Mouse (Mus musculus): ENCODE results near the gene Frg2f1. TPM values are rescaled to one million over a fixed set of nuclear protein-coding genes. Genes with fewer than 3 reads are reported as not detected.

The Frg2f1 gene
- polyA plus RNA-seq, 1 experiment from 2014 or later, result 3.9 TPM

- H3K4me2 ChIP-seq, result no peak overlapping the region
- ATAC-seq (ENCODE audit: insufficient read depth), result no peak
- no peaks in the 10 kb centered on the region for H3K4me1 ChIP-seq (ENCODE audit: insufficient read depth)
- TF ChIP-seq CTCF (IDR thresholded peaks at IDR 0.05; ENCODE audit: low read depth), result peak; percentile 30; the same call in 1 of the 2 replicates
- no peak overlapping the region for H3K4me3 ChIP-seq (ENCODE audit: low read depth, low read length)
- DNase-seq, result peak; percentile 16
- 63% methylated on average over 2 of the region's 2 CpGs for WGBS
- H3K9me3 ChIP-seq (ENCODE audit: low read depth, low read length), result no peaks in the 10 kb centered on the region
- H3K9ac ChIP-seq, result no peak overlapping the region
- no peak overlapping the region for H3K27ac ChIP-seq (ENCODE audit: low read depth)
- no peaks in the 10 kb centered on the region for H3K36me3 ChIP-seq (ENCODE audit: insufficient read depth)
- H3K27me3 ChIP-seq (ENCODE audit: insufficient read depth, low read length), result no peaks in the 10 kb centered on the region
Observed at GRCm38 (mm10) chr4:119531813-119532212, 7.5 kb downstream of the Frg2f1 start.

DNA sequence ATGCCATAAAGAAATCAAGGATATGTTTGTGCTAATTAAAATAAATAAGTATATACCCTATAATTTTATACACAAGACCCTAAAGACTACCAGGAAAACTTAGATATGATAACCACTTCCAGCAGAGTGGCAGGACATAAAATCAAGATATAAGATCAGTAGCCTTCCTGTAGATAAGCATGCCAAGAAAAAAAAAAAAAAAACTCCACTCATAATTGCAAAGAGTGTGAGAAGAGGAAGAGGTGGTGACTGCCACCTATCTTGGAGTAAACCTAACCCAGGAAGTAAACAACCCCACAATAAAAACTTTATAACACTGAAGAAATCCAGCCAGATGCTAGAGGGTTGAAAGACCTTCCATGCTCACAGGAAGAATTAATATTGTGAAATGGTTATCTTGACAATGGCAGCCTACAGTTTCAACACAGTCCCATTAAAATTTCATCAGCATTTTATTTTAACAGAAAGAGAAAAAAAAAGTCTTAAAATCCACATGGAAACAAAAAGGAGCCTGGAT is 12.9 kb downstream of the Frg2f1 start:
- H3K4me1 ChIP-seq (ENCODE audit: insufficient read depth), result no peaks in the 10 kb centered on the region
- H3K36me3 ChIP-seq (ENCODE audit: insufficient read depth), result no peaks in the 10 kb centered on the region
- ATAC-seq (ENCODE audit: insufficient read depth) (no peak), DNase-seq (no peak)
- H3K4me2 ChIP-seq, result no peak overlapping the region
- no peak for TF ChIP-seq CTCF (IDR thresholded peaks at IDR 0.05; ENCODE audit: low read depth)
- no peaks in the 10 kb centered on the region for H3K9me3 ChIP-seq (ENCODE audit: low read depth, low read length)
- no peaks in the 10 kb centered on the region for H3K27me3 ChIP-seq (ENCODE audit: insufficient read depth, low read length)
- H3K4me3 ChIP-seq (ENCODE audit: low read depth, low read length), result no peak overlapping the region
- H3K27ac ChIP-seq (ENCODE audit: low read depth), result no peak overlapping the region
- H3K9ac ChIP-seq, result no peak overlapping the region

GRCm38 (mm10) chr4:119524466-119524865 is 14.9 kb downstream of the Frg2f1 start:
- no peak for ATAC-seq (ENCODE audit: insufficient read depth)
- no peak overlapping the region for H3K4me3 ChIP-seq (ENCODE audit: low read depth, low read length)
- no peak for DNase-seq
- no peak overlapping the region for H3K9ac ChIP-seq
- H3K27me3 ChIP-seq (ENCODE audit: insufficient read depth, low read length), result no peaks in the 10 kb centered on the region
- TF ChIP-seq CTCF (IDR thresholded peaks at IDR 0.05; ENCODE audit: low read depth), result no peak
- H3K9me3 ChIP-seq (ENCODE audit: low read depth, low read length), result no peaks in the 10 kb centered on the region
- no peak overlapping the region for H3K4me2 ChIP-seq
- H3K36me3 ChIP-seq (ENCODE audit: insufficient read depth), result no peaks in the 10 kb centered on the region
- 87% methylated on average over 2 of the region's 2 CpGs for WGBS
- no peak overlapping the region for H3K27ac ChIP-seq (ENCODE audit: low read depth)
- no peaks in the 10 kb centered on the region for H3K4me1 ChIP-seq (ENCODE audit: insufficient read depth)

DNA sequence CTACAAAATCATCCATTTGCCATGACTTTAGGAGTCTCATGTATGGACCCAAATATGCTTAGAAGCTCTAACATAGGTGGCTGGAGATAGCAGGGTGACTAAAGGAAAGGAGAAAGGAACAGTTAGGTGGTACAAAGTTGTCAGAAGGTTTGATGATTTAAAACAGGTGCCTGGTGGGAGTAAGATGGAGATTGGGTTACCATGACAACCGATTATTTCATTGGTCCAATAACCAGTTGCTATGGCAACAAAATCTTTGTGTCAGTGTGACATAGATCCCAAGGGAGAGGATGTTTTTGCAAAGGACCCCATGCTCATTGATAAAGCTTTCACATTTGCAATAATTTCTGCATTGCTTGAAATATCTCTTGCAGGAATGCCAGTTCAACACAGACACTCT is 15.3 kb downstream of the Frg2f1 start:
- H3K4me3 ChIP-seq (ENCODE audit: low read depth, low read length), result no peak overlapping the region
- 88% methylated on average over 1 of the region's 1 CpGs for WGBS
- ATAC-seq (ENCODE audit: insufficient read depth), result no peak
- H3K4me2 ChIP-seq, result no peak overlapping the region
- no peak for TF ChIP-seq CTCF (IDR thresholded peaks at IDR 0.05; ENCODE audit: low read depth)
- H3K9me3 ChIP-seq (ENCODE audit: low read depth, low read length), result no peaks in the 10 kb centered on the region
- no peak for DNase-seq
- H3K27me3 ChIP-seq (ENCODE audit: insufficient read depth, low read length), result no peaks in the 10 kb centered on the region
- no peaks in the 10 kb centered on the region for H3K4me1 ChIP-seq (ENCODE audit: insufficient read depth)
- H3K9ac ChIP-seq, result no peak overlapping the region
- no peak overlapping the region for H3K27ac ChIP-seq (ENCODE audit: low read depth)
- H3K36me3 ChIP-seq (ENCODE audit: insufficient read depth), result no peaks in the 10 kb centered on the region

- H3K27me3 ChIP-seq (ENCODE audit: insufficient read depth, low read length), result no peaks in the 10 kb centered on the region
- H3K4me3 ChIP-seq (ENCODE audit: low read depth, low read length), result no peak overlapping the region
- no peaks in the 10 kb centered on the region for H3K4me1 ChIP-seq (ENCODE audit: insufficient read depth)
- WGBS, result 85% methylated on average over 4 of the region's 4 CpGs
- DNase-seq (no peak), ATAC-seq (ENCODE audit: insufficient read depth) (no peak)
- no peaks in the 10 kb centered on the region for H3K9me3 ChIP-seq (ENCODE audit: low read depth, low read length)
- no peak overlapping the region for H3K4me2 ChIP-seq
- TF ChIP-seq CTCF (IDR thresholded peaks at IDR 0.05; ENCODE audit: low read depth), result no peak
- H3K27ac ChIP-seq (ENCODE audit: low read depth), result no peak overlapping the region
- no peak overlapping the region for H3K9ac ChIP-seq
- H3K36me3 ChIP-seq (ENCODE audit: insufficient read depth), result no peaks in the 10 kb centered on the region
Observed at GRCm38 (mm10) chr4:119523575-119523974, 15.8 kb downstream of the Frg2f1 start.

DNA sequence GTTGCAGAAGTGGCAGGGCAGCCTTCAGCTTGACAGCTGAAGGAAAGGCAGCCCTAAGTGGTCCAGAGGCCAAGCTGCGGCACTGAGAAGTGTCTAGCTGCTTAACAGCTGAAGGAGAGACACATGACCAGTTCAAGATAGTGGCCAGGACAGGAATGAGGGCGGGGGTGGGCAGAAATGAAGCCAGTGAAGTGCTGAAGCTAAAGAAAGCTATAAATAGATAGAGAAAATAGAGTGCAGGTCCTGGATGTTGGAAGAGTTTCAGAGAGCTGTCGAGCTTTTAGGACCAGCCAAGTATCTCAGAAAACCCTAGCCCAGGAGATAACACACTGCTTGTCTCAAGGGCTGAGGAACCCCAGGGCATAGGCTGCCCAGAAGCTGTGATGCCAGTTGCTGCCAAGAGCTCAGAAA is 26.6 kb downstream of the Frg2f1 start:
- H3K4me2 ChIP-seq, result no peak overlapping the region
- no peak for TF ChIP-seq CTCF (IDR thresholded peaks at IDR 0.05; ENCODE audit: low read depth)
- H3K27me3 ChIP-seq (ENCODE audit: insufficient read depth, low read length), result no peaks in the 10 kb centered on the region
- 36% methylated on average over 3 of the region's 3 CpGs for WGBS
- no peaks in the 10 kb centered on the region for H3K36me3 ChIP-seq (ENCODE audit: insufficient read depth)
- H3K9ac ChIP-seq, result no peak overlapping the region
- no peak for DNase-seq
- no peaks in the 10 kb centered on the region for H3K4me1 ChIP-seq (ENCODE audit: insufficient read depth)
- no peak for ATAC-seq (ENCODE audit: insufficient read depth)
- no peaks in the 10 kb centered on the region for H3K9me3 ChIP-seq (ENCODE audit: low read depth, low read length)
- no peak overlapping the region for H3K4me3 ChIP-seq (ENCODE audit: low read depth, low read length)
- no peak overlapping the region for H3K27ac ChIP-seq (ENCODE audit: low read depth)

DNA sequence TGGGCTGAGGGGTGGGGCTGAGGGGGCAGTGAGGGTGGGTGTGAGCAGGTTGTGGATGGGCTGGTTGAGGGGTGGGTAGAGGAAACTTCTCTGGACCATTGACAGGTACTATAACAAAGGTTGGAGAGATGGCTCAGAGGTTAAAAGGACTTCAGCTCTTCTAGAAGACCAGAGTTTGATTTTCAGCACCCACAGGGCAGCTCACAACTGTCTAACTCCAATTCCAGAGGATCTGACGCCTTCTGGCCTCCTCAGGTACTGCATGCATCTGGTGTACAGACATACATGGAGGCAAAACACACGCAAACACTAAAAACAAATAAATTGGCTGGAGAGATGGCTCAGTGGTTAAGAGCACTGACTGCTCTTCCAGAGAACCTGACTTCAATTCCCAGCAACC is 27.7 kb downstream of the Frg2f1 start:
- TF ChIP-seq CTCF (IDR thresholded peaks at IDR 0.05; ENCODE audit: low read depth), result 0 out of 2 replicates have a peak, but pooled peaks have one; percentile 14
- Histone ChIP-seq H3K4me2 (no peak overlapping the region), H3K9me3 (ENCODE audit: low read depth, low read length) (no peaks in the 10 kb centered on the region), H3K4me1 (ENCODE audit: insufficient read depth) (no peaks in the 10 kb centered on the region), H3K4me3 (ENCODE audit: low read depth, low read length) (no peak overlapping the region), H3K27me3 (ENCODE audit: insufficient read depth, low read length) (no peaks in the 10 kb centered on the region), H3K27ac (ENCODE audit: low read depth) (no peak overlapping the region), H3K36me3 (ENCODE audit: insufficient read depth) (no peaks in the 10 kb centered on the region), H3K9ac (no peak overlapping the region)
- WGBS, result 57% methylated on average over 2 of the region's 2 CpGs
- no peak for DNase-seq
- ATAC-seq (ENCODE audit: insufficient read depth), result no peak
